Mouse (Mus musculus): ENCODE measurements around the gene Fbh1. TPM values are rescaled to one million over a fixed set of nuclear protein-coding genes. Genes with fewer than 3 reads are reported as not detected.

Gene Fbh1
- total RNA-seq (2012; rRNA removed), result 34.1 and 46.4 TPM in 2 replicates
- total RNA-seq (2014; rRNA removed), result 35.2 and 39.9 TPM in 2 replicates
- polyA plus RNA-seq (2012; ENCODE audit: insufficient read length, low read depth), result 30.2 and 46.5 TPM in 2 replicates

GRCm38 (mm10) chr2:11777091-11778068 lies at the start of gene Fbh1, which contains the start of gene Ankrd16:
Gene Fbh1 (minus strand): TSS chr2:11777582.
Gene Ankrd16 (plus strand): TSS chr2:11777876.
- dilution Hi-C loops (cut with MboI; ENCODE audit: extremely low pct_ligation_motif_present, extremely low pct_unique_long_range_greater_than_20kb, low sequenced_read_pairs) (no loop called here), in situ Hi-C loops (cut with MboI; ENCODE audit: low pct_ligation_motif_present, low pct_unique_long_range_greater_than_20kb, low sequenced_read_pairs) (no loop called here)
- peak within 1 kb of the TSS; percentile 88 for H3K9ac ChIP-seq (ENCODE audit: insufficient read depth, low read depth)
- DNase-seq (ENCODE audit: extremely low read depth), result peak; percentile 99
- no peaks in the 10 kb centered on the region for H3K9me3 ChIP-seq (replicated peaks; ENCODE audit: low read length)
- H3K79me2 ChIP-seq (replicated peaks; ENCODE audit: control insufficient read depth, extremely low read depth, insufficient read depth, poor library complexity, severe bottlenecking), result peaks cover 31% of the 10 kb centered on the region
- no peaks in the 10 kb centered on the region for H3K27me3 ChIP-seq (replicated peaks)
- H3K27ac ChIP-seq (ENCODE audit: insufficient read depth, low read depth), result peak within 1 kb of the TSS; percentile 84
- H3K4me3 ChIP-seq (replicated peaks in 1 of 3; ENCODE audit: low read depth in 2 of 3, low read length in 2 of 3, poor library complexity in 1 of 3), result peak within 1 kb of the TSS; percentile 75 to 96 (median 94)
- peaks cover 4 to 32% of the 10 kb centered on the region in 2 experiments for H3K4me1 ChIP-seq (ENCODE audit: control insufficient read depth in 1 of 2, insufficient read depth in 2 of 2)
- H3K4me2 ChIP-seq (ENCODE audit: insufficient read depth, low read depth, poor library complexity, severe bottlenecking), result peak within 1 kb of the TSS; percentile 89
- peaks cover 8 to 36% of the 10 kb centered on the region in 2 experiments for H3K36me3 ChIP-seq (replicated peaks in 1 of 2; ENCODE audit: control insufficient read depth in 1 of 2, insufficient read depth in 1 of 2, low read length in 1 of 2)
- TF ChIP-seq PAX5 (IDR thresholded peaks at IDR 0.05; ENCODE audit: low read length), result no peak
- peak; percentile 55 for TF ChIP-seq MXI1 (IDR thresholded peaks at IDR 0.05; ENCODE audit: low read depth, low read length)
- TF ChIP-seq ELF1 (IDR thresholded peaks at IDR 0.05; ENCODE audit: low read depth, low read length), result peak; percentile 70; the same call in 1 of the 2 replicates
- peak; percentile 63; the same call in 1 of the 2 replicates for TF ChIP-seq MAZ (IDR thresholded peaks at IDR 0.05; ENCODE audit: low read depth, low read length)
- no peak for TF ChIP-seq ZNF384 (IDR thresholded peaks at IDR 0.05; ENCODE audit: low read depth, low read length)
- TF ChIP-seq KAT2A (IDR thresholded peaks at IDR 0.05; ENCODE audit: insufficient replicate concordance, low read length), result peak; percentile 61; the same call in 1 of the 2 replicates
- peak; percentile 56; the same call in 1 of the 2 replicates for TF ChIP-seq ZMIZ1 (IDR thresholded peaks at IDR 0.05; ENCODE audit: low read depth, low read length)
- peak; percentile 51; the same call in 1 of the 2 replicates for TF ChIP-seq NRF1 (IDR thresholded peaks at IDR 0.05; ENCODE audit: low read depth, low read length)
- TF ChIP-seq SMC3 (IDR thresholded peaks at IDR 0.05; ENCODE audit: low read depth, low read length), result no peak
- TF ChIP-seq HCFC1 (IDR thresholded peaks at IDR 0.05; ENCODE audit: low read depth, low read length), result peak; percentile 63
- TF ChIP-seq JUN (IDR thresholded peaks at IDR 0.05; ENCODE audit: insufficient read depth, low read depth, low read length), result no peak
- TF ChIP-seq CHD1 (IDR thresholded peaks at IDR 0.05; ENCODE audit: low read depth, low read length), result 0 out of 2 replicates have a peak, but pooled peaks have one; percentile 18
- no peak for TF ChIP-seq ETS1 (conservative IDR thresholded peaks at IDR 0.05; ENCODE audit: low read depth, low read length)
- TF ChIP-seq MYC (IDR thresholded peaks at IDR 0.05; ENCODE audit: low read depth, low read length), result no peak
- peak; percentile 58; the same call in 1 of the 2 replicates for TF ChIP-seq TCF12 (IDR thresholded peaks at IDR 0.05; ENCODE audit: low read depth, low read length)
- no peak for TF ChIP-seq BHLHE40 (IDR thresholded peaks at IDR 0.05; ENCODE audit: low read depth, low read length)
- TF ChIP-seq CHD2 (IDR thresholded peaks at IDR 0.05; ENCODE audit: low read length), result peak; percentile 98
- TF ChIP-seq UBTF (IDR thresholded peaks at IDR 0.05; ENCODE audit: low read depth, low read length), result no peak; the same call in none of the 2 replicates
- TF ChIP-seq JUND (conservative IDR thresholded peaks at IDR 0.05; ENCODE audit: low read depth, low read length), result no peak
- no peak; the same call in 1 of the 2 replicates for TF ChIP-seq POLR2AphosphoS2 (IDR thresholded peaks at IDR 0.05; ENCODE audit: low read depth, low read length)
- 0 out of 2 replicates have a peak, but pooled peaks have one; percentile 11 for TF ChIP-seq MEF2A (IDR thresholded peaks at IDR 0.05; ENCODE audit: borderline replicate concordance, low read depth, low read length)
- TF ChIP-seq RAD21 (IDR thresholded peaks at IDR 0.05; ENCODE audit: low read depth, low read length), result no peak
- TF ChIP-seq E2F4 (IDR thresholded peaks at IDR 0.05; ENCODE audit: insufficient replicate concordance, low read depth, low read length), result no peak
- no peak for TF ChIP-seq CTCF (conservative IDR thresholded peaks at IDR 0.05 in 1 of 2, IDR thresholded peaks at IDR 0.05 in 1 of 2; ENCODE audit: low read depth in 2 of 2, low read length in 2 of 2)
- no peak for TF ChIP-seq USF2 (conservative IDR thresholded peaks at IDR 0.05; ENCODE audit: low read depth, low read length)
- TF ChIP-seq SIN3A (IDR thresholded peaks at IDR 0.05; ENCODE audit: low read length), result peak; percentile 29; the same call in 1 of the 2 replicates
- TF ChIP-seq IRF4 (IDR thresholded peaks at IDR 0.05; ENCODE audit: low read depth, low read length), result peak; percentile 28; the same call in 1 of the 2 replicates
- no peak for TF ChIP-seq RCOR1 (conservative IDR thresholded peaks at IDR 0.05; ENCODE audit: low read depth, low read length)
- TF ChIP-seq GABPA (IDR thresholded peaks at IDR 0.05; ENCODE audit: insufficient replicate concordance, low read depth, low read length), result no peak
- no peak for TF ChIP-seq MAFK (IDR thresholded peaks at IDR 0.05; ENCODE audit: insufficient replicate concordance, low read length)
- peak; percentile 6; the same call in 1 of the 2 replicates for TF ChIP-seq USF1 (IDR thresholded peaks at IDR 0.05; ENCODE audit: low read depth, low read length)
- TF ChIP-seq MAX (IDR thresholded peaks at IDR 0.05; ENCODE audit: low read length), result no peak; the same call in 1 of the 2 replicates
- TF ChIP-seq NELFE (IDR thresholded peaks at IDR 0.05; ENCODE audit: low read depth, low read length), result peak; percentile 66
- TF ChIP-seq ZC3H11A (IDR thresholded peaks at IDR 0.05; ENCODE audit: low read depth, low read length), result no peak
- TF ChIP-seq TBP (conservative IDR thresholded peaks at IDR 0.05; ENCODE audit: low read depth, low read length), result peak; percentile 74
- TF ChIP-seq EP300 (IDR thresholded peaks at IDR 0.05; ENCODE audit: low read length), result no peak
- TF ChIP-seq POLR2A (IDR thresholded peaks at IDR 0.05; ENCODE audit: low read depth, low read length), result peak; percentile 81

Measured in CH12.LX (cell line).